29 mouse cellular contexts compared by ENCODE assay signal in the genomic region with DNA sequence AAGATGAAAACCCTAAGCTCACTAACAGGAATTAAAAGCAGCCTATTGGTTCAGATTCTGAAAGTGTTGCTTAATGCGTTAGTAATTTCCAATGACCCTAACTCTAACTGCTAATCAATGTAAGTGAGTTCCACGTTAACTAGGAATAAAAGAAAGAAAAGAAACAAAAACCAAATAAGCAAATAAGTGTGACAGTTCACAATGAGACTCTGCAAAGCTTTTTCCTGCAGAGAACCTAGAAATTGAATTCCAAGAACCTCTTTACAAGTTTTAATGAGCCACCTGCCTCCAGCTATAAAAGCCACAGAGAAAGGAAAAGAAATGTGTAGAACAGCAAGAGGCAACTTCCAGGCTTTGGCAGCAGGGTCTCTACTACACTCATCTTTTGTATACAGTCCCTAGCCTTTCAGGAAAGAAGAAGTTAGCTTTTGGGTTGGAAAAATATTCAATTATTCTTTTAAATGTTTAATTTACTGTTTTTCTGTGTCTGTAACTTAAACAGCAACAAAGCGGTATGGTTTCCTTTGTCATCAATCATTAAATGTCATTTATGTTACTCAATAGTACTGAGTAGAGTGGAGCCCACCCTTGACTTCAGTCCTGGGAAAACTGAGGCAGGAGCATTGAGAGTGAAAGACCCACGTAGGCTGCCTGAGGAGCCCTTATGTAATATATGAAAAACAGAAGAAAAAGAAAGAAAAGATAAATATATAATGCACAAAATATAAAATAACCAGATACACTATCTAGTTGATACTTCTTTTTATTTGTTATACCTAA.
DNase-seq lines count a peak whose midpoint lies in the region; ATAC-seq and TF ChIP-seq lines count a peak whose summit lies in the region.
"Had no signal": no experiment of that assay in that cellular context is flagged by ENCODE, and none has a peak within 500 bp of the region (broad histone marks: within the 10 kb centered on the region; RNA-seq: fewer than 3 reads in every experiment).

No protein-coding gene starts in this region.

- no peak overlapping the region for H3K4me2 ChIP-seq in forebrain, embryonic 13.5 days
- H3K4me2 ChIP-seq: heart, embryonic 11.5 days; hindbrain, embryonic 13.5 days; limb, embryonic 13.5 days; liver, embryonic 12.5 days; midbrain, embryonic 13.5 days; neural tube, embryonic 13.5 days had no signal

- ATAC-seq in forebrain, embryonic 13.5 days: peak; percentile 76
- ATAC-seq: intestine, embryonic 16.5 days; liver, embryonic 12.5 days; liver, postnatal 0 days; midbrain, embryonic 13.5 days had no signal

- peak; percentile 4 for DNase-seq in layer of hippocampus, adult 9-11 months
- DNase-seq in layer of hippocampus, postnatal 14 days (ENCODE audit: low spot score in 2 of 2): no peak
- peak; percentile 82 for DNase-seq in brain, embryonic 14.5 days (ENCODE audit: low read depth)
- DNase-seq in forelimb bud, embryonic 11.5 days (ENCODE audit: low read depth, low spot score): peak; percentile 3
- DNase-seq in gastrocnemius, postnatal 4 days (ENCODE audit: low spot score in 2 of 2): no peak
- no peak for DNase-seq in adrenal gland, adult 18-20 months (ENCODE audit: low spot score in 2 of 2)
- DNase-seq: adrenal gland, adult 2 months; adrenal gland, postnatal 36 days; B cell, adult 2 months; cerebellum, adult 8-10 months; cerebellum, postnatal 25 days; embryo, embryonic 11 days; heart, adult 11 months; heart, postnatal 36 days; kidney, adult 9 months; kidney, postnatal 10 days; liver, postnatal 0 days; lung, postnatal 36 days; thymus, postnatal 4 days had no signal

- no peak overlapping the region for H3K4me3 ChIP-seq in forebrain, embryonic 13.5 days
- H3K4me3 ChIP-seq: erythroblast, embryonic 14.5 days; hindbrain, embryonic 13.5 days; left cerebral cortex, adult 2 months; limb, embryonic 13.5 days; liver, embryonic 12.5 days; midbrain, embryonic 13.5 days; neural tube, embryonic 13.5 days had no signal

- TF ChIP-seq CTCF in brain, embryonic 14.5 days (IDR thresholded peaks at IDR 0.05; ENCODE audit: borderline replicate concordance, extremely low read depth, insufficient read depth, insufficient read length): no peak

- WGBS in forebrain, embryonic 13.5 days: 14% methylated on average over 4 of the region's 4 CpGs

- H3K27ac ChIP-seq in forebrain, embryonic 13.5 days: no peak overlapping the region
- H3K27ac ChIP-seq: hindbrain, embryonic 13.5 days; left cerebral cortex, adult 2 months; limb, embryonic 13.5 days; liver, embryonic 12.5 days; midbrain, embryonic 13.5 days; neural tube, embryonic 13.5 days had no signal

- H3K4me1 ChIP-seq in forebrain, embryonic 13.5 days: no peaks in the 10 kb centered on the region
- H3K4me1 ChIP-seq: hindbrain, embryonic 13.5 days; limb, embryonic 13.5 days; liver, embryonic 12.5 days; midbrain, embryonic 13.5 days; neural tube, embryonic 13.5 days had no signal

- peaks cover 15% of the 10 kb centered on the region for H3K27me3 ChIP-seq in forebrain, embryonic 13.5 days
- H3K27me3 ChIP-seq: limb, embryonic 13.5 days; liver, embryonic 12.5 days; midbrain, embryonic 13.5 days had no signal

- no peaks in the 10 kb centered on the region for H3K36me3 ChIP-seq in forebrain, embryonic 13.5 days (ENCODE audit: poor library complexity, severe bottlenecking)
- H3K36me3 ChIP-seq: hindbrain, embryonic 13.5 days; limb, embryonic 13.5 days; liver, embryonic 12.5 days; midbrain, embryonic 13.5 days; neural tube, embryonic 13.5 days had no signal

- no peak for TF ChIP-seq POLR2A in brain, embryonic 14.5 days (IDR thresholded peaks at IDR 0.05; ENCODE audit: borderline replicate concordance, extremely low read depth, insufficient read depth, insufficient read length, poor library complexity, severe bottlenecking)

- no peaks in the 10 kb centered on the region for H3K9me3 ChIP-seq in forebrain, embryonic 13.5 days (replicated peaks)
- H3K9me3 ChIP-seq: hindbrain, embryonic 13.5 days; limb, embryonic 13.5 days; liver, embryonic 12.5 days; midbrain, embryonic 13.5 days; neural tube, embryonic 13.5 days had no signal

- no peak overlapping the region for H3K9ac ChIP-seq in forebrain, embryonic 13.5 days
- H3K9ac ChIP-seq: hindbrain, embryonic 13.5 days; limb, embryonic 13.5 days; liver, embryonic 12.5 days; liver, postnatal 0 days; midbrain, embryonic 13.5 days; neural tube, embryonic 13.5 days had no signal

Comparison
In these comparisons a context has a peak if more than half of its experiments do, and no peak if none do; other contexts are left out.
1. DNase-seq: peak in layer of hippocampus, adult 9-11 months (single experiment), brain, embryonic 14.5 days (single experiment) and forelimb bud, embryonic 11.5 days (single experiment); none in layer of hippocampus, postnatal 14 days (0 of 2), gastrocnemius, postnatal 4 days (0 of 2) and adrenal gland, adult 18-20 months (0 of 2).